Mouse (Mus musculus): ENCODE data around the gene Itpkb. TPM values are rescaled to one million over a fixed set of nuclear protein-coding genes. Genes with fewer than 3 reads are reported as not detected.

Itpkb gene
- polyA plus RNA-seq, 1 experiment, result 40.6 TPM

DNA sequence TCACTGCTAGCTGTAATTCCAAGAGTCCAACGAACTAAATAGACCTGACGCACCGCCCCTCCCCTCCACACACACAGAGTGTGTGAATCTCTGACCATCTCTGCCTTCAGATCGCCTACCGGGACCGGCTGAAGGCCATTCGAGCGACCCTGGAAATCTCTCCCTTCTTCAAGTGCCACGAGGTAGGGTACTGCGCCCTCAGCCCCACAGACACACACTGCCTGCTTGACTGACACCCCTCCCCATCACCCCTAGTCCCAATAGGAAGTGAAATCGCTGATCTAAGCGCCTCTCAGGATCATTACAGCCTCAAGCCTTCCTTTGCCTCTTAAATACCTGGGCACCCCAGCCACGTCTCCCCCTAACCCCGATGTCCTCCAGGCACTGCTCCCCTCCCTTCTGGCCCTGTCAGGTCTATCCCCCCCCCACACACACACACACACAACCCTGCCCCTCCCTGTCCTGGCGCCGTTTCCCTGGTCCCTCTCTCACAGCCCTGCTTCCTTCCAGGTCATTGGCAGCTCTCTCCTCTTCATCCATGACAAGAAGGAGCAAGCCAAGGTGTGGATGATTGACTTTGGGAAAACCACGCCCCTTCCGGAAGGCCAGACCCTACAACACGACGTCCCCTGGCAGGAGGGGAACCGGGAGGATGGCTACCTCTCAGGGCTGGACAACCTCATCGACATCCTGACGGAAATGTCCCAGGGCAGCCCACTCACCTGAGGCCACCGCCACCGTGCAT lies 91.1 kb downstream of the Itpkb start:
- H3K27me3 ChIP-seq (replicated peaks), result no peaks in the 10 kb centered on the region
- no peaks in the 10 kb centered on the region for H3K9me3 ChIP-seq
- H3K4me1 ChIP-seq, result peaks cover 100% of the 10 kb centered on the region
- peaks cover 100% of the 10 kb centered on the region for H3K36me3 ChIP-seq (replicated peaks; ENCODE audit: low read length)
- TF ChIP-seq FLI1 (IDR thresholded peaks at IDR 0.05; ENCODE audit: low read length) (no peak), GATA1 (IDR thresholded peaks at IDR 0.05; ENCODE audit: borderline replicate concordance, low read length) (no peak)
- H3K4me3 ChIP-seq (replicated peaks), result peak overlapping the region; percentile 59

DNA sequence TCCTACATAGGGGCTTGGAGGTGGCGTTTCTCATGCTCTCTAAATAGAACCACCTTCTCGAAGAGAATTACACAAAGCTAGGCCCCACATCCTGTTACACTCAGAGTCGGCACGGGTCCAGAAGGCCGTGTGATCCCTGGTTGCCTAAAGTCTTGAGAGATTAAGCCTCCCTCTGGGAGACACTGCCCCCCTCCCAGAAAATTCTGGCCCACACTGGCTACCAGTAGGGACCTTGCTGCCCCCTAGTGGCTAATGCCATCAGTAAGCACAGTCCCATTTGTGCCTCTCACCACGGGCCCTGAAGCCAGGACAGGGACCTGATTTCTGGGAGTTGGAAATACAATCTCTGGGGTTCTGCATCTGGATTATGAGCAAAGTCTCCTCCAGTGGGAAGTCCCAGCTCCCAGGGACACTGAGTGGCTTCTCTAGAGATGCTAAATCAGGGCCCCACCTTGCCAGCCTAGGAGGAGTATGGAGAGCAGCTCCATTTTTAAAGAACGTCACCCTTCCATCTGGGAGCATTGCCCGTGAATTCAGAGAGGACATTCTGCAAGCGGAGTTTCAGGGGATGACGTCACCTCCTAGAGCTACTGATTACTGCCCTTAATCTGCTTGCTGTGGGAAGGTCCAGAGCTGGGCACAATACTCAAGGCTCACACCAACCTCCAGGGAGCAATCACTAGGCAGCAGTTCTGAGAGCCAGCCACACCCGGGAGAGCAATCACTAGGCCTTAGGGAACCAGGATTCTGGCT lies 92.0 kb downstream of the Itpkb start:
- peaks cover 100% of the 10 kb centered on the region for H3K4me1 ChIP-seq
- H3K36me3 ChIP-seq (replicated peaks; ENCODE audit: low read length), result peaks cover 94% of the 10 kb centered on the region
- no peaks in the 10 kb centered on the region for H3K9me3 ChIP-seq
- no peak for TF ChIP-seq FLI1 (IDR thresholded peaks at IDR 0.05; ENCODE audit: low read length)
- TF ChIP-seq GATA1 (IDR thresholded peaks at IDR 0.05; ENCODE audit: borderline replicate concordance, low read length), result no peak
- H3K27me3 ChIP-seq (replicated peaks), result no peaks in the 10 kb centered on the region
- no peak overlapping the region for H3K4me3 ChIP-seq (replicated peaks)

DNA sequence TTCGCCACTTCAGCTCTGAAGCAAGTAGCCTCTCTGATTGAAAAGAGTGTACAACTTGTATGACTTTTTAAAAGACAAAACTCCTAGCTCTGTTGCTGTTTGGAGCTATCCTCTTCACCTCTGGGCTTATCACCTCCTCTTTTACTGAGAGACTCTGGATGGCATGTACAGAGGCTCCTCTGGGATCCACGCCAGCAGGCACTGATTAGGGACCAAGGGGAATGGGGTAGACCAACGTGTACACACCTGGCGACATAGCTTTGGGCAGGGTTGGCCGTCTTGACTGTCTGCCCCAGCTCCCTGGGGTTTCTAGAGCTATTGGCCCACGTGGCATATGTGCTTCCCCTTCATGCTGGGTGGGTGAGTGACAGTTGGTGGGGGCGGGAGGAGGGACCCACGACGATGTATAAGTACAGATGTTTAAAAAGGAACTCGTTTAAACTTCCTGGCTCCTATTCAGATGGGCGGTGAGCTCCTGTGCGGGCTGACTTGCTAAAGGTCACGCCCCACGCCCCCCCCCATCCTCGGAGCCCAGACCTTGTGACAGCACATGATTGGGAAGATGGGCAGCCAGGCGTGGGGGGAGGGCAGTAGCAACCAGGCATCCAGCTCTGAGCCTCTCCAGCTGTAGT lies 92.8 kb downstream of the Itpkb start:
- H3K27me3 ChIP-seq (replicated peaks), result no peaks in the 10 kb centered on the region
- peak overlapping the region; percentile 42 for H3K4me3 ChIP-seq (replicated peaks)
- no peaks in the 10 kb centered on the region for H3K9me3 ChIP-seq
- H3K36me3 ChIP-seq (replicated peaks; ENCODE audit: low read length), result peaks cover 89% of the 10 kb centered on the region
- peaks cover 100% of the 10 kb centered on the region for H3K4me1 ChIP-seq
- no peak for TF ChIP-seq GATA1 (IDR thresholded peaks at IDR 0.05; ENCODE audit: borderline replicate concordance, low read length)
- no peak for TF ChIP-seq FLI1 (IDR thresholded peaks at IDR 0.05; ENCODE audit: low read length)

DNA sequence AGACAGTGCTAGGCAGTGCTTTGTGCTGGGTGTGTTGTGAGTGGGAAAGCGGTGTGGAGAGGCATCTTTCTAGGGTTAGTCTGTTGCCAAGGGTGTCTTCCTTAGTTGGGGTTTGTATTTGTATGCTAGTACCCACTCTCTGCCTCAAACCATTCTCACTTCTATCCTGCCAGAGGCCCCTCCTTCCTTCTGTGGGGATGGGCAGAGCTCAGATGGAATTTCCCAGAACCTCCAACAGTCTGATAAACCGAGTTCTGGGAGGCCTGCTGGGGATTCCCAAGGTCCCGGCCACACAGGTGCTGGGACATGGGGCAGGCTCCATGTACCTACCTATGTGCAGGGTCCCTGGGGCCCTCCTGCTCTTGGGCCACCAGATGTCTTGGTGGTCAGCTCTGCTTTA lies 93.6 kb downstream of the Itpkb start:
- Histone ChIP-seq H3K4me1 (peaks cover 100% of the 10 kb centered on the region), H3K27me3 (replicated peaks) (no peaks in the 10 kb centered on the region), H3K36me3 (replicated peaks; ENCODE audit: low read length) (peaks cover 81% of the 10 kb centered on the region)

DNA sequence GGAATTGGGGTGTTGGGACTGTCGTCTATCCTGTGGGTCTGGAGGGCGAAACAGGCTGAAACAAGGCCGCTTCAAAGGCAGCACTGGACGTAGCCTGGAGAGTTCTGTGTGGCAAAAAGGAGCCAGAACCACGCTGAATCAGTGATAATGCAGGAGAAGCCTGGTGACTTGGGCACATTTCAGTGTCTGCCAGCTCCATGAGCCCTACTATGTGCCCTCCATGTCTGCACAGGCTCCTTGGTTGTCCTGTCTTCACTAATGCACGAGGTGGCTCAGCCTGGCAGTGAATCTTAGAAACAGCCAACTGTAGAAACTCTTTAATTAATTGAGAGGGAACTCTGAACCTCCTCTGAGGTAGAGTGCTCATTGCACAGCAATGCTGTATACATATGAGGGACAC lies 96.1 kb downstream of the Itpkb start:
- Histone ChIP-seq H3K4me1 (peaks cover 100% of the 10 kb centered on the region), H3K9me3 (no peaks in the 10 kb centered on the region), H3K4me3 (replicated peaks) (peak overlapping the region; percentile 62), H3K36me3 (replicated peaks; ENCODE audit: low read length) (peaks cover 56% of the 10 kb centered on the region), H3K27me3 (replicated peaks) (no peaks in the 10 kb centered on the region)
- TF ChIP-seq FLI1 (IDR thresholded peaks at IDR 0.05; ENCODE audit: low read length) (no peak), GATA1 (IDR thresholded peaks at IDR 0.05; ENCODE audit: borderline replicate concordance, low read length) (no peak)

More for the DNA sequence above, 93.6 kb downstream of the Itpkb start:
- Histone ChIP-seq H3K4me3 (replicated peaks) (no peak overlapping the region), H3K9me3 (no peaks in the 10 kb centered on the region)
- no peak for TF ChIP-seq FLI1 (IDR thresholded peaks at IDR 0.05; ENCODE audit: low read length)
- no peak for TF ChIP-seq GATA1 (IDR thresholded peaks at IDR 0.05; ENCODE audit: borderline replicate concordance, low read length)

DNA sequence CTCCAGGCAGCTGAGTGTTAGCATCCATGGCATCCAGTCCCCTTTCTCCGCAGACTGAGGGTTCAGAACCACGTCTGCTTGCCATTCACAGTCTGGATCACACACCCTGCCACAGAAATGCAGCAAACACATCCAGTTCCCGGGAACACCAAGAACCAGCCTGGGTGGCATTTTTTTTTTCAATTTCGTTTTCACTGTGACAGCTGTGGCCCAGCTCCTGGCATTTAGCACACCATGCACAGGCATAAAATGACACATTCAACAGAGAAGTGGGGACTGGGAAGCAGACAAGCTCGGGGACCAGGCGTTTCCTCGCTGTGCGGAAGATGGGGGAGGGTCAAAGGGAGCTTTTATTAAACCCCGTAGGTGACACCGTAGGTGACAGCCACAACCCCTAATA lies 97.4 kb downstream of the Itpkb start:
- Histone ChIP-seq H3K36me3 (replicated peaks; ENCODE audit: low read length) (peaks cover 43% of the 10 kb centered on the region), H3K9me3 (no peaks in the 10 kb centered on the region), H3K4me1 (peaks cover 100% of the 10 kb centered on the region), H3K4me3 (replicated peaks) (peak overlapping the region; percentile 89), H3K27me3 (replicated peaks) (no peaks in the 10 kb centered on the region)
- TF ChIP-seq GATA1 (IDR thresholded peaks at IDR 0.05; ENCODE audit: borderline replicate concordance, low read length) (no peak), FLI1 (IDR thresholded peaks at IDR 0.05; ENCODE audit: low read length) (no peak)

DNA sequence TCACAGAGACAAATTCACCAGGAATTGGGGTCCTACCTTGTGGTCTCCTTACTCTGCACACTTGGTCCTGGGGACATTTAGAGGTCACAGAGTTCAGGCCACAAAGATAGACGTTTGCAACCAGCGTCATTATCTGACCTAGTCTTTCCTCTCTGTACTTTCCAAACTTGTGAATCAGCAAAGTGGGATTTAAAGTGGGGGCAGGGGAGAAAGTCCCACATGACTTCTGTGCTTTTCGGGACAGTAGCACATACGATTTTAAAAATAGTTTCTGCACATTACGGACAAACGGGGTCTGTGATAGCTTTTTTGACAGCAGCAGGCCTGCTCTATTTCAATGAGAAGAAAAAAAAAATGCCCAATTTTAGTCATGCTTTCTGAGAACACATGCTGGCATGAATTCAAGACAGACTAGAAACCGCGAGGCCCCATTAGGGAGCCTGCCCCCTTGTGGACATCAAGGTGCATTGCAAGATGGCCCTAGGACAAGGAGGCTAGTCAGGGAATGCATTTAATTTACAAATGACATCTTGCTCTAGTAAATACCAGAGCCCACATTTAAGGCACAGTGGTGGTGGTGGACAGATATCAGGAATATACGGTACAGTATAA lies 97.9 kb downstream of the Itpkb start:
- H3K27me3 ChIP-seq (replicated peaks), result no peaks in the 10 kb centered on the region
- peaks cover 100% of the 10 kb centered on the region for H3K4me1 ChIP-seq
- H3K4me3 ChIP-seq (replicated peaks), result peak overlapping the region; percentile 89
- H3K9me3 ChIP-seq, result no peaks in the 10 kb centered on the region
- TF ChIP-seq GATA1 (IDR thresholded peaks at IDR 0.05; ENCODE audit: borderline replicate concordance, low read length) (no peak), FLI1 (IDR thresholded peaks at IDR 0.05; ENCODE audit: low read length) (no peak)
- peaks cover 38% of the 10 kb centered on the region for H3K36me3 ChIP-seq (replicated peaks; ENCODE audit: low read length)

DNA sequence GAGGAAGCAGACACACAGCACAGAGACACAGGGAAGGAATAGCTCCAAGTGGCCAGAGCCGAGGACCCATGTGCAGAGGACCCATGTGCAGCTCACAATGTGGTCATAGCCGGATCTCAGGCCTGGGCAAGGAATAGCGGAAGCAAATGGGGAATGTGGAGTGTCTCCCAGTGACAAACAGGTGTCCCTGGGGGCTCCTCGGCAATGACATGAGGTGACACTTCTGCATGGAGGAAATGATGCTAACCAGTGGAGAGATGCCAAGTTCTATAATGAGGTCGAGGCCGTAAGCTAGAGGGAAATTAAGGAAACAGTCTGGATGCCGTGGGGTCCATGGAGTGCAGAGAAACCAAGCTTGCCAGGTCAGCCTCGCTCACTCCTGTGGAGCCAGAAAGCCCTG lies 98.6 kb downstream of the Itpkb start:
- Histone ChIP-seq H3K27me3 (replicated peaks) (no peaks in the 10 kb centered on the region), H3K4me1 (peaks cover 100% of the 10 kb centered on the region), H3K36me3 (replicated peaks; ENCODE audit: low read length) (peaks cover 31% of the 10 kb centered on the region), H3K9me3 (no peaks in the 10 kb centered on the region), H3K4me3 (replicated peaks) (peak overlapping the region; percentile 0)
- TF ChIP-seq FLI1 (IDR thresholded peaks at IDR 0.05; ENCODE audit: low read length) (no peak), GATA1 (IDR thresholded peaks at IDR 0.05; ENCODE audit: borderline replicate concordance, low read length) (no peak)

DNA sequence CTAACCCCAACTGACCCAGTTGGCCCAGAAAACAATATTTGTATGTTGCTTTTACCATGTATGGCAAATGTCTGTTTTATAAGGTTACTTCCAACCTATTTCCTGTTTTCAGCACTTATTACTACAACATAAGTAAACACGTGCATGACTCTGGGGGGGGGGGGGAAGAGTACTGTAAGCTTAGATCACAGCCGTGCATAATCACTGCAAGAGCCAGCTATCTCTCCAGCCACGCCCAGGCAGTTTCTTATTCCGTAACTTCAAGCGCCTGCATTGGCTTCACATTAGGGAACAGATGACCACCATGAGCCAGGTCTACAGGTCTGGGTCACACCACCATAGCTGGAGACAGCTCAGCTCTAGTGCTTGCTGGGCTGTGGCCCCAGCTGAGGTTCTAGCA lies 99.5 kb downstream of the Itpkb start:
- Histone ChIP-seq H3K27me3 (replicated peaks) (no peaks in the 10 kb centered on the region), H3K4me1 (peaks cover 100% of the 10 kb centered on the region), H3K4me3 (replicated peaks) (peak overlapping the region; percentile 59), H3K9me3 (no peaks in the 10 kb centered on the region), H3K36me3 (replicated peaks; ENCODE audit: low read length) (peaks cover 22% of the 10 kb centered on the region)
- TF ChIP-seq GATA1 (IDR thresholded peaks at IDR 0.05; ENCODE audit: borderline replicate concordance, low read length) (no peak), FLI1 (IDR thresholded peaks at IDR 0.05; ENCODE audit: low read length) (no peak)

Data from megakaryocyte, embryonic 14.5 days (primary cell).